Mouse (Mus musculus) cerebellum, adult 2 months (tissue): ENCODE data around the gene Ikzf1.

ENCODE experiments used
- CTCF ChIP-seq: fragments of 200-500 bp; IDR thresholded peaks from 2 replicates; pipeline ENCODE4 v1.5.1; 2011; ENCODE audit warnings: low read depth, mild to moderate bottlenecking, control low read depth, low read length, moderate library complexity, borderline replicate concordance; ENCODE audit not compliant: insufficient read depth
- POLR2A ChIP-seq: fragments of 200-500 bp; IDR thresholded peaks from 2 replicates; pipeline ENCODE4 v1.6.1; 2011; ENCODE audit warnings: low read length, control low read depth, borderline replicate concordance; ENCODE audit not compliant: insufficient read depth

DNA sequence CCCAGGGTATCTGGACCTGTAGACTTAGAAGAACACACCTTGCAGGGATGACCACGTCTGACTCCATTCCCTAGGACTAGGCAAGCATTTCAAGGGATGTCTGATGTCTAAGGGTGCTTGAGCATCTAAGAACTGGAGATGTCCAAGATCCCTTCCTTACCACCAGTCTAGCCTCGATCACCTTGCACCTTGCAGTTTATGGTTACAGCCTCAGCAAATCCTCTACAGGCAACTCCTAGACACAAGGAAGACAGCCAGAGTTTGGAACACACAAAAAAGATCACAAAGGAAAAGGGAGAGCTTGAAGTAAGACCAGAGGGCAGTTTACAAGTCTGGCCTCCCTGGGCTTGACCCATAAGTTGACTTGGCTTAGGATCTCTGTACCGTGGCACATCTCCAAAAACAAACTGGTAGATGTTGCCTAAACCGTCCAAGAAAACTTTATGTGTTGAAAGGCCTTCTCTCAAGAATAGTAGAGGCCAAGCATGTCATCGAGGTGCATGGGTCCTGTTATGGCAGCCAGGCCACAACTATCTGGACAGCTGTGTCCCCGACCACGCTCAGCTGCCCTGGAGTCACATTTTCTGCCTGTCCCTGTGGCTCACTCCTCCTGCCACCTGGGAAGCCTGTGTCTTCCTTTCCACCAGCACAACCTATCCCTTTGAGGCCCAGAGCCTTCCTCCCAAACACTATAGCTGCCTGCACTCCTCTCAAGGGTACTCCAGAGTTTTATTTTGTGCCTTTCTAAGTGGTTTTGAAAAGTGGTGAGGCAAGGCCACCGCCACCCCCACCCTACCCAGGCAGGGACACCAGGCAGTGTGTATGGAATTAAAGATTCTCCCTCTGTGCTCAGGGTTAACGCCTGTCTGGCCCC lies 510 bp upstream of the Ikzf1 start:
- TF ChIP-seq POLR2A (no peak), CTCF (no peak)
